Mouse (Mus musculus): ENCODE data around the gene Zfp523. TPM values are rescaled to one million over a fixed set of nuclear protein-coding genes. Genes with fewer than 3 reads are reported as not detected.

Zfp523 gene
- polyA plus RNA-seq, 1 experiment from 2014 or later, result 17.2 TPM

DNA sequence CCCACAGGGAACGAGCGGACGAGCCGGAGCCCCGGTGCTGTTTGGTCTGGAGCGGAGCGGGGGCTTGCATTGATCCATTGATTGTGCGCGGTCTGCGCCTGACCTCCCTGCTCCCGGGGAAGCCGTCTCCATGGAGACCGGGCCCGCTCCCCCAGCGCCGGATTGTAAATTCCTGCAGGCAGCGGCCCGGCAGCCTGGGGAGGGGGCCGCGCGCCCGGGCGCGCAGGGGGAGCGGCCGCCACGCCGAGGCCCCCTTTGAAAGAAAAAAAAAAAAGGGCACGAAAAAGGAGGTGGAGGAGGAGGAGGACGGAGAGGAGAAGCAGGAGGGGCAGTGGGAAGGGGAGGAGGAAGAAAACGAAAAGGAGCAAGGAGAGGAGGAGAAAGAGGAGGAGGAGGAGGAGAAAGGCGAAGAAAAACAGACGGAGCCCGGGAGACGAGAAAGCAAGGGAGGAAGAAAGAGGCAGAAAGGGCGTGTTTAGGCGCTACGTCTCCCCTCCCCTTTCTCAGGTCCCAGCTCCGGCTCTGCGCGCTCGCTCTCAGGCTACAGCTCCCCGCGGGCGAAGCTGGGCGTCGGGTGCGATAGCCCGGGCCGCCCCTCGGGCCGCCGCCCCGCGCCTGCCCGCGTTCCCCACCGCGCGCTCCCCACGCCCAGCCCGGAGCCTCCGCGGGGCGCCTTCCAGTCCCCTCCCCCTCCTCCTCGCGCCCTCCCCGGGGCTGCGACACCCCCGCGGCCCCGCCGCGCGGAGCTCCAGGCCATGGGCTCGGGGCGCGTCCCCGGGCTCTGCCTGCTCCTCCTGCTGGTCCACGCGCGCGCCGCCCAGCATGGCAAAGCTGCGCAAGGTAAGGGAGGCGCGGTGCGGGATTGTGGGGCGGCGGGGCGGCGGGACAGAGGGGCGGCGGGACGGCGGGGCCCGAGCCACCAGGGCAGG, 34.9 kb upstream of the Zfp523 start, which contains the start of gene Scube3:
Gene Scube3, plus strand, starts transcription at position 371 of the 929 bp plus-strand sequence.
- Histone ChIP-seq H3K27ac (replicated peaks) (no peak within 1 kb of the TSS), H3K4me3 (ENCODE audit: low read depth, low read length) (peak within 1 kb of the TSS; percentile 59), H3K4me1 (replicated peaks; ENCODE audit: control insufficient read depth, insufficient read depth) (peaks cover 5% of the 10 kb centered on the region; the same call in 1 of the 2 replicates), H3K4me2 (replicated peaks; ENCODE audit: low read depth) (peak within 1 kb of the TSS; percentile 99), H3K9ac (ENCODE audit: low read length) (peak within 1 kb of the TSS; percentile 52), H3K27me3 (ENCODE audit: control insufficient read depth, insufficient read depth, low read length) (peaks cover 2% of the 10 kb centered on the region; the same call in 1 of the 2 replicates), H3K36me3 (ENCODE audit: control insufficient read depth, insufficient read depth, low read length) (no peaks in the 10 kb centered on the region), H3K9me3 (ENCODE audit: control insufficient read depth, low read length) (no peaks in the 10 kb centered on the region)
- ATAC-seq (ENCODE audit: low FRiP score, low TSS enrichment) (no peak; the same call in 1 of the 2 replicates), DNase-seq (ENCODE audit: low spot score) (peak; percentile 41)
- TF ChIP-seq EP300 (optimal IDR thresholded peaks at IDR 0.05), result no peak
- TF ChIP-seq CTCF (IDR thresholded peaks at IDR 0.05; ENCODE audit: low read depth), result peak; percentile 13; the same call in 1 of the 2 replicates
- WGBS, result under 1% methylated on average over 52 of the region's 97 CpGs

GRCm38 (mm10) chr17:28142700-28143610, 34.0 kb upstream of the Zfp523 start:
- DNase-seq (ENCODE audit: low spot score), result no peak

DNA sequence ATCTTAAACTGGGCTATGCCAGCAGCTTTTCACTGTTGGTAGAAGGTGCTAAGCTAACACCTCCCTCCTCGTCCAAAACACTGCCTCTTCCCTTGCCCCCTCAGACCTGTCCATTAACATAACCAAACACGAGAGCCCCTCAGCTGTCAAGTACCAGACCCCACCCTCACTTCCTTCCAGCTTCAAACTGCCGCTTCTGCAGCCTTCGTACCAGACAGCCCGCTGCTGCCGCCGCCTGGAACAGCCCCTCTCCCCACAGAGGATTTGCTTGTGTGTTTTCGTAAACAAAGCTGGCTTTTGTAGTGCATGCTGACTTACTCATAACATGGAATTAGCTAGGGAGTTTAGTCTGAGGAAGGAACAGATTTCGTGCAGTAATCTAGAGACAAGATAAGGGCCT, 33.2 kb upstream of the Zfp523 start:
- Histone ChIP-seq H3K4me1 (replicated peaks; ENCODE audit: control insufficient read depth, insufficient read depth) (peaks cover 5% of the 10 kb centered on the region; the same call in 1 of the 2 replicates), H3K9ac (ENCODE audit: low read length) (no peak overlapping the region), H3K27me3 (ENCODE audit: control insufficient read depth, insufficient read depth, low read length) (peaks cover 2% of the 10 kb centered on the region; the same call in 1 of the 2 replicates), H3K36me3 (ENCODE audit: control insufficient read depth, insufficient read depth, low read length) (no peaks in the 10 kb centered on the region), H3K9me3 (ENCODE audit: control insufficient read depth, low read length) (no peaks in the 10 kb centered on the region), H3K4me3 (ENCODE audit: low read depth, low read length) (no peak overlapping the region; the same call in 1 of the 2 replicates), H3K27ac (replicated peaks) (no peak overlapping the region), H3K4me2 (replicated peaks; ENCODE audit: low read depth) (no peak overlapping the region; the same call in 1 of the 2 replicates)
- TF ChIP-seq EP300 (optimal IDR thresholded peaks at IDR 0.05) (no peak), CTCF (IDR thresholded peaks at IDR 0.05; ENCODE audit: low read depth) (no peak)
- no peak for ATAC-seq (ENCODE audit: low FRiP score, low TSS enrichment)
- WGBS, result 18% methylated on average over 9 of the region's 9 CpGs
- DNase-seq (ENCODE audit: low spot score), result no peak

More at GRCm38 (mm10) chr17:28142700-28143610, 34.0 kb upstream of the Zfp523 start:
- 3% methylated on average over 33 of the region's 33 CpGs for WGBS
- Histone ChIP-seq H3K9me3 (ENCODE audit: control insufficient read depth, low read length) (no peaks in the 10 kb centered on the region), H3K9ac (ENCODE audit: low read length) (peak overlapping the region; percentile 52), H3K36me3 (ENCODE audit: control insufficient read depth, insufficient read depth, low read length) (no peaks in the 10 kb centered on the region), H3K27ac (replicated peaks) (no peak overlapping the region), H3K27me3 (ENCODE audit: control insufficient read depth, insufficient read depth, low read length) (peaks cover 2% of the 10 kb centered on the region; the same call in 1 of the 2 replicates), H3K4me1 (replicated peaks; ENCODE audit: control insufficient read depth, insufficient read depth) (peaks cover 5% of the 10 kb centered on the region; the same call in 1 of the 2 replicates), H3K4me3 (ENCODE audit: low read depth, low read length) (peak overlapping the region; percentile 59), H3K4me2 (replicated peaks; ENCODE audit: low read depth) (peak overlapping the region; percentile 99)
- no peak for ATAC-seq (ENCODE audit: low FRiP score, low TSS enrichment)
- no peak for TF ChIP-seq CTCF (IDR thresholded peaks at IDR 0.05; ENCODE audit: low read depth)
- TF ChIP-seq EP300 (optimal IDR thresholded peaks at IDR 0.05), result no peak

- 34% methylated on average over 6 of the region's 6 CpGs for WGBS
- ATAC-seq (ENCODE audit: low FRiP score, low TSS enrichment) (no peak), DNase-seq (ENCODE audit: low spot score) (no peak)
- H3K9ac ChIP-seq (ENCODE audit: low read length), result no peak overlapping the region
- H3K27ac ChIP-seq (replicated peaks), result no peak overlapping the region
- peaks cover 2% of the 10 kb centered on the region; the same call in 1 of the 2 replicates for H3K27me3 ChIP-seq (ENCODE audit: control insufficient read depth, insufficient read depth, low read length)
- H3K4me3 ChIP-seq (ENCODE audit: low read depth, low read length), result no peak overlapping the region
- TF ChIP-seq EP300 (optimal IDR thresholded peaks at IDR 0.05), result no peak
- TF ChIP-seq CTCF (IDR thresholded peaks at IDR 0.05; ENCODE audit: low read depth), result no peak
- no peak overlapping the region for H3K4me2 ChIP-seq (replicated peaks; ENCODE audit: low read depth)
- no peaks in the 10 kb centered on the region for H3K9me3 ChIP-seq (ENCODE audit: control insufficient read depth, low read length)
- H3K36me3 ChIP-seq (ENCODE audit: control insufficient read depth, insufficient read depth, low read length), result no peaks in the 10 kb centered on the region
- H3K4me1 ChIP-seq (replicated peaks; ENCODE audit: control insufficient read depth, insufficient read depth), result peaks cover 5% of the 10 kb centered on the region; the same call in 1 of the 2 replicates
Observed at GRCm38 (mm10) chr17:28144241-28144640, 32.7 kb upstream of the Zfp523 start.

DNA sequence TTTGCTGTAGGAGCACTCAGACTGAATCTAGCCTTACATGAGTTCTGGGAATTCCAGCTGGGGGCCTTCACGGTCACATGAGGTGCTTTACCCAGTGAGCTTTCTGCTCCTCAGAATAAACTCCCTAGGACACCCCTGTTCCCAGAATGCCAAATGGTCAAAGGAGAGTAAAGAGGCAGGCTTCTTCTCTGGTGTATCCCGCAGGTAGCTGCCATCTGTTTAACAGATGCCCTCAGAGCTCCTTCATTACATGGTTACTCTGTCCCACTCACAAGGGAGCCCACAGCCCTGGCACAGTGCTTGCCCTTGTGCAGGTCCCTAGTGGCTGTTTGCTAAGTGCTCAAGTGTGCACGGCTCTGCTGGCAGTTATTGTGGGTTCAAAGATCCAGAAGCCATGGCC, 28.6 kb upstream of the Zfp523 start:
- no peak overlapping the region for H3K9ac ChIP-seq (ENCODE audit: low read length)
- TF ChIP-seq CTCF (IDR thresholded peaks at IDR 0.05; ENCODE audit: low read depth) (no peak), EP300 (optimal IDR thresholded peaks at IDR 0.05) (no peak)
- no peaks in the 10 kb centered on the region for H3K36me3 ChIP-seq (ENCODE audit: control insufficient read depth, insufficient read depth, low read length)
- ATAC-seq (ENCODE audit: low FRiP score, low TSS enrichment) (no peak), DNase-seq (ENCODE audit: low spot score) (no peak)
- H3K4me1 ChIP-seq (replicated peaks; ENCODE audit: control insufficient read depth, insufficient read depth), result 0 out of 2 replicates have a peak, but pooled peaks cover under 1% of the 10 kb centered on the region
- no peak overlapping the region for H3K27ac ChIP-seq (replicated peaks)
- no peaks in the 10 kb centered on the region for H3K9me3 ChIP-seq (ENCODE audit: control insufficient read depth, low read length)
- H3K27me3 ChIP-seq (ENCODE audit: control insufficient read depth, insufficient read depth, low read length), result peaks cover 2% of the 10 kb centered on the region; the same call in 1 of the 2 replicates
- H3K4me2 ChIP-seq (replicated peaks; ENCODE audit: low read depth), result no peak overlapping the region
- no peak overlapping the region for H3K4me3 ChIP-seq (ENCODE audit: low read depth, low read length)
- WGBS, result 79% methylated on average over 3 of the region's 3 CpGs

Data from stomach, postnatal 0 days (tissue).